Mouse (Mus musculus) ovary, postnatal 36 days (tissue): ENCODE measurements at regions not wholly inside any gene's neighbourhood (a gene's known extent, or its start where the extent isn't known, plus 50 kb on each side); places are given as distances from the start of the nearest gene placed in this dataset.
A peak's percentile ranks its signal among the peaks of the same experiment; 100 is the strongest.

Experiments used
- DNase-seq: peaks from one replicate; pipeline ENCODE4 v3.0.0; 2022; ENCODE audit warnings: low spot score, mixed read lengths

DNA sequence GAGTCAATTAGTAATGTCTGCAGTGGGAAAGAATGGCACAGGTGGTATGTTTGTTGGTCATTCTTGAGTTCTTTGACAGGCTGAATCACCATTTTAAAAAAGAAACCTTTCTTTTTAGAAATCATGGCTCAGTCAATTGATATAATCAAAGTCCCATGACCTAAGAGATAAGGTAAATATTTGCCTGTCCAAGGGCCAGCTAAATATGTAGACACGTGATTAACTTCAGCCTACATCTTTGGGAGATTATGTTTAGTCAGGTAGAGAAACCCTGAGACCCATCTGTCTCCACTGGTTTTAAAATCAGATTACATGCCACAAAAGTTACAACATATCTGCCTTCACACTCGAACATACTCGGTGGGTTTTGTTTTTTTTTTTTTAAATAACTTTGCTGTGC is 128.6 kb upstream of the Kazn start:
- DNase-seq: no peak

DNA sequence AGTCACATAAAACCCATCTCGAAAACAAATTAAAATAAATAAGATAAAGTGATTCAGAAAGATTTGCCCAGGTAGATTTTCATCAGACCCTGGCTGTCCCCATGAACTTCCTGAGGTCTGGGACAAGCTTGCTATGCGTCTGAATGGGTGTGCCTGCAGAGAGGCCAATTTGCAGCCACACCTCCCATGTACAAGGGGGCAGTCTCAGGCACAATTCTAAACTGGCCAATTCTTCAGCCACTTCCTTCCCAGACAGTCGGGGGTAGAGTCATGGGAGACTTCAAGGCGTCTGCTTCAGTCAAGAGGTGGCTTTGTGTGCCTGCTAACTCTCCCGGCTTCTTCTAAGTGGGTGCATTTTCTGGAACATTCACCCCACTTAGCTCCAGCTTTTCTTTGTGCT is 122.9 kb upstream of the Kazn start:
- DNase-seq: no peak

DNA sequence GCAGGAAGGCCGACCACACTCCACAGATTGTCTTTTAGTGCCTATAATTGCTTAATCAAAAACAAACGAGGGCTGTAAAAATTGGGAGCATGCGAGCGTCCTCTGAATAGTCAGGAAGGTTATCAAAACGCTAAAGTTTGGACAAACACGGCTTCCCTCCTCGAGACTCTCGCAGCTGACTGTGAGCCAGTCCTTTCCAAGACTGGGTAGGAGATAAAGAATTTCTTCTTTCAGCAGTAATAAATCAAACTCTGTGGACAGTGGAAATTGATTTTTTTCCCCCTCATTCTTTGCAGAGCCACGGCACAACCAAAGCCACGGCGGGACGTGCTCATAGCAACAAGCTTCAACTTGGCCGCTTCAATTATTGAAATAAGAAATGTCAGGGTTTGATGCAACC is 119.7 kb upstream of the Kazn start:
- DNase-seq: no peak

GRCm38 (mm10) chr4:142355387-142355786 is 116.2 kb upstream of the Kazn start:
- no peak for DNase-seq

DNA sequence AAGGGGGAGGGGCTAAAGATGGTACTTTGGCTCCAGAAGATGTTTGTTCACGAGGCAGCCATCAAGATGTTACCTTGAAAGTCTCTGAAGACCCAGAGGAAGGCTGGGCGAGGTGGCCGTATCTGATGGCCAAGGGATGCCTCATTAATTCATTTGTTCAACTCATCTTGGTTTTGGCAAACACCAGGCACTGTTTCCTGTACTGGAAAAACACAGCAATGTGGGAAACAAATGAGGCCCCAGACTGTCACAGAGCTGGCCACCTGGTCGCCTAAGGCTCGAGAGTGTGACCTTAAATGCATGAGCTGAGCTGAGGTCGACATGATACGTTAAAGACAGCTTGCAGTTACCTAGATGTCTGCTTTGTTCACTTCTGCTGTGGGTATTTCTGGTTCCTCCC is 114.3 kb upstream of the Kazn start:
- DNase-seq: no peak

- peak; percentile 20 for DNase-seq
Observed at GRCm38 (mm10) chr4:142351831-142352230, 112.6 kb upstream of the Kazn start.

DNA sequence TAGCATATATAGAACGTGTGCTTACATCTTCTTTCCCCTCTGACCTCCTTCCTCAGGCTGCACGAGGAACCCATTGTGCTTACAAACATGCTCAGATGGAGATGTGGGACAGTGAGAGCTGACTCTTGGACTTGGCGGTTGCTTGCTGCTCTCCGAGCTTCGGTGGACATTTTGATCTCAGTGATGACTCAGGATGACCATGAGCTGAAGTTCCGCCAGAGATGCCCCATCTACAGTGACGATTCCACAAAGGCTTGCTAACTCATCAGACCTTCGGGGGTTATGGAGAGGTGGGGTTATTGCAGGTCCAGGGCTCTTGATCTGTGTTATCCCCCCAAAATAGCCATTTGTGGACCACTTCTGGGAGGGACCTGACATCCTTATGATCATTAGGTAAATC is 111.8 kb upstream of the Kazn start:
- no peak for DNase-seq

DNA sequence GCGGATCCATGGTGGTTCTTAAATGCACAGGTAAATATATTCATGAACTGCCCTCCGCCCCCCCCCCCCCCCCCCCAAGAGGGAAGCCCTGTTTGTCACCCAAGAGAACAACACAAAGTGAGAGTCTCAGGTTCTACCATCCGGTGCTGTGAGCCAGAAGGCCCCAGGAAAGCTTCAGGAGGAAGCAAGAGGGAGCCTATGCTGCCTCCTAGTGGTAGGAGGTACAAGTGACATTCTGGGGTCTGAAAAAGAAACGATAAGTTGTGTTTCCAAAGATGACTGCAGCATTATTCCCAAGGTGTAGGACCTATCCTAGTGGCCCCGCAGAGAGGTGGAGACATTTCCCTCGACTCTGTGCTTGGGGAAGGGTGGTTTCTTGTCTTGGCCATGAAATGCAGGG is 109.7 kb upstream of the Kazn start:
- DNase-seq: no peak

DNA sequence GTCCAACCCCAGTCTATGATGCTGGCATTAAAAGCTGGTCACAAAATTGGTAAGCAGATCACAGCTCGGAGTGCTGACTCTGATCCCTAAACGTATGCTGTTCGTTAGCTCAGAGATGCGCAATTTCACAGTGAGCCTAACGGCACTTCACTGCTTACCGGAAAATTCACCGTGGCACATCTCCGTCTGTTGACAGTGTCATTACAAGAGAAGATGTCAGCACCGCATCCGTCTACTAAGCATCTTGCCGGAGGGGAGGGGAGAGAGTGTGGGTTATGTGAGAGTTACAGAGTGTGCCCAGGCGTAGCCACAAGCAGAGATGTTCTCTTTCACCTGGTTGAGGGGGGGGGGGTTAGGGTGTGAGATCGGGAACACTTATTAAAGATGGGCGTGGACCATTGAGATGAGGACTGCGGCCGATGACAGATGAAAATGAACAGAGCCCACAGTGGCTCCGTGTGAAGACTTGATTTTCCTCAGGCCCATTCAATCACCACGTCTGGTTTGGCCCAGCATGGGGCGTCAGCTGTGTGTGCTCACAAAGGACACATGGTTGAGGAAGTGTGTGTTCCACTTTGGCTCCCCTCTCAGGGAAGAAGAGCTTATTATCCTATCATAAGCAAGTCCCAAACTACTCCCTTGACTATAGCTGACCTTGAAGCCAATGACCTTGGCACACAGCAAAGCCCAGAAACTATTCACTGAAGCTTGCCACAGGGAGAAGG is 103.4 kb upstream of the Kazn start:
- no peak for DNase-seq

GRCm38 (mm10) chr4:142341305-142341704 is 102.1 kb upstream of the Kazn start:
- no peak for DNase-seq

- DNase-seq: no peak
Observed at GRCm38 (mm10) chr4:142340057-142340456, 100.9 kb upstream of the Kazn start.

DNA sequence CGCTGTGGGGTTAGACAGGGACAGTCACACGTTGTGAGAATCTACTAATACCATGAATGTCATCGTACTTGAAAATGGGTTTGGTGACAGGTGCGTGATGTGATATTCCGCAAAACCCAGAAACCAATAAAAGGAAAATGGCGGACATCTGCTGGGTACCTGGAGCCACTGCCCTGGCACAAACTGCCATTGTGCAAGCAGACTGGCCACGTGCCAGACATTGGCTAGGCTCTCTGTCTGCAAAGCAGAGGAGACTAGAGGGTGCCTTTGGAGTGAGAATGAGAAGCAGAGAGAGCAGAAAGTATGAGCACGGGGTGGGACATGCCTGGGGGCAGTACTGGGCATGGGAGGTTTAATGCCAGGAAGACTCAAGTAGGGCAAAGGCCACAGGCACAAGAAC is 98.5 kb upstream of the Kazn start:
- peak; percentile 24 for DNase-seq

DNA sequence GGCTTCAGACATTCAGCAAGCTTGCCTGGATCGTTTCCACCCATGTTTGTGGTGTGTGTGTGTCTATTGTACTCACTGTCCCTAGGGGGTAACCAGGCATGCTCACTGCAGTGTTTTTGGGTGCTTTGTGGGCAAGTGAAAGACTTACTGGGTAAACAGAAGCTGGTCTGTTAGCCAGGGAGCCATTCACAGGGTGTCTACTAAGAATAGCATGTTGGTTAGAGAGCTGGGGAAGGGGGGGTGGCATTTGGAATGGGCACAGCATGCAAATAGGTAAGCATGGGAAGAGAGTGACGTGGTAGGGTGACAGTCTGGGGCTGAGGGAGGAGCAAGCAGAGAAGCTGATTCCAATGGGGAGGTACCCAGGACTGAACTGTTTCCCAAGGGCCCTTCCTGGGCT is 97.7 kb upstream of the Kazn start:
- no peak for DNase-seq

DNA sequence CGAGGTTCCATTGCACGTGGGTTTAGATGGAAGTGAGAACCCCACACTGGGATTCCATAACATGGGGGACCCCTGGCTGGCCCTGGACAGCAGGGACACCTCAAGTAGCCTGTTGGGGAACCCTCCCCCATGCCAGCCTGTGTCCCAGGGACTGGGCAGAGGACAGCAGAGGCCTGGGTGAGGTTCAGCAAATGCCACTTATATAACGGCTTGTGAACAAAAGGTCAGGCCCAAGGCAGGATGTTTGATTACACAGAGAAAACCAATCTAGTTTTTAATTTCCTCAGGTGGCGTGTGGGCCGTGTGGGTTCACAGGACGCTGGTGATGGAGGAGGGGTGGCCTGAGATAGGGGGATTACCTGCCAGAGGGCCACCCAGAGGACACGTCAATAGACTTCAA is 94.9 kb upstream of the Kazn start:
- no peak for DNase-seq

GRCm38 (mm10) chr4:142330599-142330998 is 91.4 kb upstream of the Kazn start:
- no peak for DNase-seq

DNA sequence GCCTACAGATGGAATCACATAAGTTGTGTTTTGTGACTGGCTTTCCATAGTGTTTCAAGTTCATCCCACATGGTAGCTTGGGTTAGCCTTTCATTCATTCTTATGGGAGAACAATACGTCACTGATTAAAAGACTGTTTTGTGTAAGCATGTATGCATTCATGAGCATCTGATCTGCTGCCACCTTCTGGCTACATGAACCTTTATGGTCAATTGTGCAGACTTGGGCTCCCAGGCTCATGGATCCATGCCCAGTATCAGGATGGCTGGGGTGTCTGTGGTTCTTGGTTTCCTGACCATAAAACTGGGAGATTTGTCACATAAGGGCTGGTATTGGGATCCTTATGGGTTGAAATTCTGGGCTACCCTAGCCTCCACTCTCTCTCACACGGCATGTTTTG is 90.4 kb upstream of the Kazn start:
- no peak for DNase-seq

DNA sequence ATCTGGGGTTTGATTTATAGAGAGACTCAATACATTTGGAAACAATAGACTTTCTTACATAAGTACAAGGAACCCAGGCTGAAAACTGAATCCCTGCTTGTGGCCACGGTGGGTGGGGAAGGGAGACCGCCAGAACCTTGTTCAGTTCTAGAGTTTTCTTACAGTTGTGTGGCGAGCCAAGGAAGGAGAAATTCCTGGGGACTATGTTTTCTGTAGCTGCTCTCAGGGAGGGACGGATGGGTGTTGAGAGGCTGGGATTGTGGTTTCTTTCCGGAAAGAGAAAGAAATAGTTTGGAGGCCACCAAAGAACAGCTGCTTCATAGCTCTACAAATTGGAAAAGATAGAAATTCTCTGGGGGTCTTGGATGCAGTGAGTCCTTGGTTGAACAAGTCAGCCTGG is 87.3 kb upstream of the Kazn start:
- DNase-seq: no peak

GRCm38 (mm10) chr4:142321209-142321863 is 82.1 kb upstream of the Kazn start:
- DNase-seq: no peak

- no peak for DNase-seq
Observed at GRCm38 (mm10) chr4:142310282-142310681, 71.1 kb upstream of the Kazn start.

DNA sequence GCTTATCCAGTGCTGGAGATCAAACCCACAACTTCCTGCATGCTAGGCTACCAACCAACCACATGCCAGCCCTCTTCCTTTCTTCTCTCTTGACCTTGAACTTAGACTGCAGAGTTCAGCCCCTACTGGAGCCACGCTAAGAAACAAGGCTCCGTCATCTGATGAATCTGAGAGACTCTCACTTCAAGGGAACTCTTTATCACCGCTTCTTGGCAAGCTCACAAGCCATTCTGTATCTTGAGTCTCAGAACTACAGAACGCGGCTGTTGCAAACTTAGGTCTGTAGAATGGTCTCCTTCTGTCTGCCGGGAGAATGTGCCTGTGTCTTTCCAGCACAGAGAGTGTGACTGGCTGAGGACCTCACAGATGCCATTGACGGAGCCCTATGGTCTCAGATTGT is 69.1 kb upstream of the Kazn start:
- no peak for DNase-seq

GRCm38 (mm10) chr4:142307321-142307720 is 68.1 kb upstream of the Kazn start:
- DNase-seq: no peak

DNA sequence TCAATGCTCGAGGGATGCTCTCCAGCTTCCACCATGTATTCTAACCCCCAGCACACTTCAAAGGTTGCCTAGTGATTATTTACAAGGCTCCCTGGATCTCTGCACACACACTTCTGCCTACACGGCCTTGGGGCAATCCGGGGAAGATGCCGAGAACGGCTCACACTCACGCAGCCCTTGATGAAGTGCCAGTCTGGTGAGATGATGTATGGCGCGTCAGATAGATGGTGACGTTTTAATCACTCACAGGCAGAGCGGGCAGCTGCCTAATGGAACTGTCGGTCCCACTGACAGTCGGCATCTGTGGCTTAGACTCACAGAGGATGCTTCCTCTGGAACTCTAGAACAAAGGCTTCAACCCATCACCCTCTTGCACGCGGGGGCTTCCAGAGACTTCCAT is 66.9 kb upstream of the Kazn start:
- DNase-seq: no peak

GRCm38 (mm10) chr4:142303374-142304020 is 64.3 kb upstream of the Kazn start:
- no peak for DNase-seq

- DNase-seq: no peak
Observed at GRCm38 (mm10) chr4:142302724-142303120, 63.5 kb upstream of the Kazn start.
